Mouse (Mus musculus) forebrain, postnatal 0 days (tissue): ENCODE results near the gene Taf15. TPM values are rescaled to one million over a fixed set of nuclear protein-coding genes. Genes with fewer than 3 reads are reported as not detected.

Source experiments
- ATAC-seq: fragments of 200-750 bp; cut with Nextera tagmentation; 2 replicates; pipeline ENCODE4 v1.8.0; 2017; ENCODE audit warnings: mild to moderate bottlenecking, moderate library complexity
- DNase-seq: peaks from one replicate; pipeline ENCODE4 v3.0.0-alpha.2; 2015
- H3K27ac ChIP-seq: fragments of 300-500 bp; sonication (generic); 2 replicates; pipeline ENCODE4 v1.5.1; 2014; ENCODE audit warnings: low read depth, mild to moderate bottlenecking, antibody characterized with exemption, low read length, moderate library complexity, mixed read lengths
- H3K27me3 ChIP-seq: fragments of 300-500 bp; sonication (generic); 2 replicates; pipeline ENCODE4 v1.6.1; 2014; ENCODE audit warnings: mild to moderate bottlenecking, low read length, mixed read lengths; ENCODE audit not compliant: insufficient read depth
- H3K36me3 ChIP-seq: fragments of 300-500 bp; sonication (generic); 2 replicates; pipeline ENCODE4 v1.6.1; 2014; ENCODE audit warnings: mild to moderate bottlenecking, moderate library complexity; ENCODE audit not compliant: insufficient read depth
- H3K4me1 ChIP-seq: fragments of 300-500 bp; sonication (generic); 2 replicates; pipeline ENCODE4 v1.6.1; 2014; ENCODE audit warnings: antibody characterized with exemption; ENCODE audit not compliant: insufficient read depth
- H3K4me2 ChIP-seq: fragments of 300-500 bp; sonication (generic); 2 replicates; pipeline ENCODE4 v1.6.1; 2014; ENCODE audit warnings: low read depth, mild to moderate bottlenecking, moderate library complexity
- H3K4me3 ChIP-seq: fragments of 300-500 bp; sonication (generic); 2 replicates; pipeline ENCODE4 v1.5.1; 2014; ENCODE audit warnings: low read depth, low read length, mixed read lengths
- H3K9ac ChIP-seq: fragments of 300-500 bp; sonication (generic); 2 replicates; pipeline ENCODE4 v1.6.1; 2014; ENCODE audit warnings: mild to moderate bottlenecking
- H3K9me3 ChIP-seq: fragments of 300-500 bp; sonication (generic); 2 replicates; pipeline ENCODE4 v1.6.1; 2016; ENCODE audit warnings: low read length
- CTCF ChIP-seq: sonication (generic); IDR thresholded peaks from 2 replicates; pipeline ENCODE4 v1.5.1; 2016; ENCODE audit warnings: antibody characterized with exemption, control low read depth, low read depth
- WGBS: fragments of 180-500 bp; shearing (Covaris S2); extraction: QIAGEN DNeasy Blood & Tissue Kit; methylation state at CpG from one replicate; pipeline ENCODE4 v1.1.7; 2014; 5-methylcytosine and 5-hydroxymethylcytosine counted together
- polyA plus RNA-seq: library from polyadenylated mRNA; unstranded; fragments of >200 nt; fragmentation: Nextera tagmentation; extraction: Ambion mirVana; gene quantifications from 2 replicates; pipeline ENCODE4 v1.2.1, GENCODE M21; 2015
- total RNA-seq: library from RNA; depleted of rRNA; stranded (reverse); fragments of >200 nt; gene quantifications from 2 replicates; pipeline ENCODE4 v1.2.3, GENCODE M21; 2014; rRNA removed

Taf15 gene
- total and polyA plus RNA-seq, 2 experiments from 2014 or later, result 10.5 to 27.8 TPM

DNA sequence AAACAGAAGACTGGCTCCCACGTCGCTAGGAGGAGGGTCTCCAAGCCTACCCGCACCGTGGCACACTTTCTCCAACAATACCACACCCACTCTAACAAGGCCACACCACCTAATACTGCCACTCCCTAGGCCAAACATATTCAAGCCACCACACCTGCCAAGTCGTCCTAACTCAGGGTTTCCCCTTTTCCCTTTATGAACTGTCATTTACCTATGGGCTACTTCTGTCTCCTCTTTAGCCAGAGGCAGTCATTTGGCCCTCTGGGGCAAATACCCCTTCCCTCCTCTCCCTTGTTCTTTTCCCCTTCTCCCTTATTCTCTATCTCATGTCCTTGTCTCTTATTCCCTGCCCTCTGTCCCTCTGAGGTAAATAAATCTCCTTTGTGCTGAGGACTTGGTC is 78.8 kb downstream of the Taf15 start:
- Histone ChIP-seq H3K27ac (no peak overlapping the region), H3K9me3 (no peaks in the 10 kb centered on the region), H3K36me3 (no peaks in the 10 kb centered on the region), H3K9ac (no peak overlapping the region), H3K4me2 (no peak overlapping the region), H3K4me3 (no peak overlapping the region), H3K4me1 (no peaks in the 10 kb centered on the region), H3K27me3 (no peaks in the 10 kb centered on the region)
- no peak for TF ChIP-seq CTCF
- WGBS, result 84% methylated on average over 5 of the region's 5 CpGs
- DNase-seq (no peak), ATAC-seq (no peak)

Other genes starting within 250 kb of the Taf15 start
- not detected in 2 replicates for gene Slfn14, start 186.4 kb upstream of the Taf15 start, total RNA-seq
- not detected in 2 replicates for gene Slfn14, start 186.4 kb upstream of the Taf15 start, polyA plus RNA-seq
- 200 and 230 TPM in 2 replicates for gene Ap2b1, start 174.1 kb upstream of the Taf15 start, total RNA-seq
- gene Ap2b1, start 174.1 kb upstream of the Taf15 start, polyA plus RNA-seq, result 76.4 and 110 TPM in 2 replicates
- 8.8 and 12.8 TPM in 2 replicates for gene Pex12, start 170.5 kb upstream of the Taf15 start, total RNA-seq
- 14.6 and 16.2 TPM in 2 replicates for gene Pex12, start 170.5 kb upstream of the Taf15 start, polyA plus RNA-seq
- gene Rasl10b, start 63.9 kb upstream of the Taf15 start, total RNA-seq, result 99.0 and 107 TPM in 2 replicates
- 38.4 and 38.6 TPM in 2 replicates for gene Rasl10b, start 63.9 kb upstream of the Taf15 start, polyA plus RNA-seq
- gene Gas2l2, start 43.6 kb upstream of the Taf15 start, total RNA-seq, result 1.2 and 1.3 TPM in 2 replicates
- 0.50 and 0.98 TPM in 2 replicates for gene Gas2l2, start 43.6 kb upstream of the Taf15 start, polyA plus RNA-seq
- gene 1700020L24Rik, start 35.4 kb upstream of the Taf15 start, total RNA-seq, result 0.24 and 0.77 TPM in 2 replicates
- 0.40 and 0.63 TPM in 2 replicates for gene 1700020L24Rik, start 35.4 kb upstream of the Taf15 start, polyA plus RNA-seq
- 2.5 and 5.6 TPM in 2 replicates for gene Mmp28, start 10.0 kb upstream of the Taf15 start, total RNA-seq
- 0.97 and 1.1 TPM in 2 replicates for gene Mmp28, start 10.0 kb upstream of the Taf15 start, polyA plus RNA-seq
- gene Heatr9, start 49.1 kb downstream of the Taf15 start, total RNA-seq, result not detected in 2 replicates
- not detected in 2 replicates for gene Heatr9, start 49.1 kb downstream of the Taf15 start, polyA plus RNA-seq
- not detected in 2 replicates for gene Ccl5, start 57.4 kb downstream of the Taf15 start, total RNA-seq
- 0.98 and 1.1 TPM in 2 replicates for gene Ccl5, start 57.4 kb downstream of the Taf15 start, polyA plus RNA-seq
- gene Ccl9, start 105.5 kb downstream of the Taf15 start, total RNA-seq, result 1.2 and 1.8 TPM in 2 replicates
- 2.5 and 3.4 TPM in 2 replicates for gene Ccl9, start 105.5 kb downstream of the Taf15 start, polyA plus RNA-seq
- gene Ccl6, start 120.0 kb downstream of the Taf15 start, total RNA-seq, result 0.77 and 5.0 TPM in 2 replicates
- gene Ccl6, start 120.0 kb downstream of the Taf15 start, polyA plus RNA-seq, result 3.5 and 3.7 TPM in 2 replicates
- not detected in 2 replicates for gene Rpl9-ps1, start 172.5 kb downstream of the Taf15 start, total RNA-seq
- not detected in 2 replicates for gene Rpl9-ps1, start 172.5 kb downstream of the Taf15 start, polyA plus RNA-seq
- gene Ccl3, start 176.3 kb downstream of the Taf15 start, total RNA-seq, result 0.62 and 1.6 TPM in 2 replicates
- 1.0 and 1.9 TPM in 2 replicates for gene Ccl3, start 176.3 kb downstream of the Taf15 start, polyA plus RNA-seq
- not detected in 2 replicates for gene Ccl4, start 189.5 kb downstream of the Taf15 start, total RNA-seq
- 0.58 and 1.1 TPM in 2 replicates for gene Ccl4, start 189.5 kb downstream of the Taf15 start, polyA plus RNA-seq
- not detected in 2 replicates for gene Wfdc17, start 230.9 kb downstream of the Taf15 start, total RNA-seq
- gene Wfdc17, start 230.9 kb downstream of the Taf15 start, polyA plus RNA-seq, result 0.69 TPM in 1 of 2 replicates, not detected in the other
- not detected in 2 replicates for gene Wfdc18, start 235.9 kb downstream of the Taf15 start, total RNA-seq
- 1.2 and 2.4 TPM in 2 replicates for gene Wfdc18, start 235.9 kb downstream of the Taf15 start, polyA plus RNA-seq